Mouse (Mus musculus) kidney, postnatal 10 days (tissue): ENCODE measurements at regions not wholly inside any gene's neighbourhood (a gene's known extent, or its start where the extent isn't known, plus 50 kb on each side); places are given as distances from the start of the nearest gene placed in this dataset.

ENCODE experiments used
- DNase-seq: peaks from one replicate; pipeline ENCODE4 v3.0.0; 2021; ENCODE audit warnings: mixed read lengths

DNA sequence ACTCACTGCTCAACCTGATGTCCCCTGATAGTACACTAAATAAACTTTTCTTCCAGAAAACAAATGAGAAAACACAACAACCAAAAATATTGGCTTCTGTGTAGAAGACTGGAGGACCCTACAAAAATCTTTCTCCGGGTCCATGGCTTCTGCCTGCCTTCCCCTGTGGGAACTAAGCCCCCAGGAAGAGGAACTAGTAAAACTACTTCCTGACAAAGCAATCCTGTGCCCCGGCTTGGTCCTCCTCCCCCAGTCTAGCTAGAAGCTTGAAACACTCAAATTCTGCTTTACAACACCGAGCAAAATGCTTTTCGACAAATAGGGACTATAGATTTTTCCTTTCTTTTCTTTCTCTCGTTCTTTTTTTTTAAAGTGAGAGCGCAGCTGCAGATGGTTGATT lies 51.3 kb upstream of the Mki67 start:
- no peak for DNase-seq

DNA sequence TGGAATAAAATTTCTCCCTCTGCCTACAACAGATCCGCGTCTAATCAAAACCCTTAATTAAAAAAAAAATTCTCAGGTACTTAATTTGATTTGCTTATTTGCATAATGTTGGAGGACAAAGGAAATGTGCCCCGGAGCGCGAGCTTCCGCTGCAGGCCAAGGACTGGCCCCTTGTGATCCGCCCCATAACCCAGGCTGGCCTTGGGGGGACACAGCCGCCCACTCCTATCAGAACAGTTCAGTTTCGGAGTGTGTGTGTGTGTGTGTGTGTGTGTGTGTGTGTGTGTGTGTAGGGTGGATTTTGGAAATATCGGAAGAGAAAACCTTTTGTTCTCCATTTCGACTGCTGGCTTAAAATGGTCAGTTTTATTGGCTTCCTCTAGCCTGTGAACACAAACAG lies 51.9 kb upstream of the Mki67 start:
- DNase-seq = no peak

GRCm38 (mm10) chr7:135768592-135768991 lies 52.4 kb upstream of the Mki67 start:
- peak; percentile 96 for DNase-seq

DNA sequence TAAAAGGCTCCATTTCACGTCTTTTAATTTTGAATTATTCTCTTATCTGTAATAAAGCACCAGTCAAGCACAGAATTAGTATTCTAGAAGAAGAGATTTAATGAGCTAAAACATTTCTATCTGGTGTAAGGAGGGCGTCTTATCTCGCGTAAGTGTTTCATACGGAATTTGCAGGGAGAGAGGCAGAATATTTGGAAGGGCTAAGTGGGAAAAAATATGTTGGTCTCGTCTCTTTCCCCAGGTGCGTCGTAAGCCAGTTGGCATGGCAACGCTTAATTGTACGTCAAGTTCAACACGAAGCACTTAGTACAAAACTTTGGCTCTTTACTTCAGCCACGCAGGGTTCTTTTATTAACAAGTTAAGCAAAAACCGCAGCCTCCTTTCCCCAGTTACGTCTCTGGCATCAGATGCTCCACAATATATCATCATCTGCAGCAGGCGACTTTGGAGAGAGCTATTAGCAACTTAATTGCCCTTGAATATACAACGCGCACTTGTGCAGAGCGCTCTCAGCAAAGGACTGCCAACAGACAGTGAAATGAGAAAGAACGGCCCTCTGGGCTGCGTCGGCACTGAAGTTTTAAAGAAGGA lies 53.0 kb upstream of the Mki67 start:
- DNase-seq = no peak

DNA sequence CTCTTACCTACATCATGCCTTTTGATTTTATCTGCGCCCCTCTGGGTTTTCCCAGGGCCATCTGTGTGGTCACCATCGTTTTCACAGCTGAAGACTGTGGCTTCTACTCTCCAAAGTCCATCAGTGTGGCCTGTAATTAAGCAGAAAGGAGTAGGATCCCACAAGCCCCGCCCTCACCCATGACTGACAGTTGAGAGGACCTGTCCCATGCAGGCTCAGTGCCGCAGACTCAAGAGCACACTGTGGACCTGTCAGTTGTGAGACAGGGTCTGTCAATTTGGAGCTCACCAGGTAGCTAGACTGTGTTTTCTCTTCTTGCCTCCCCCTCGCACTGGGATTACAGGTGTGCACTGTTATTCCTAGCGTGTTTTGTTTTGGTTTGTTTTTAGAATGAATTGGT lies 53.9 kb upstream of the Mki67 start:
- DNase-seq = no peak

GRCm38 (mm10) chr7:135775832-135776433 lies 59.8 kb upstream of the Mki67 start:
- no peak for DNase-seq

DNA sequence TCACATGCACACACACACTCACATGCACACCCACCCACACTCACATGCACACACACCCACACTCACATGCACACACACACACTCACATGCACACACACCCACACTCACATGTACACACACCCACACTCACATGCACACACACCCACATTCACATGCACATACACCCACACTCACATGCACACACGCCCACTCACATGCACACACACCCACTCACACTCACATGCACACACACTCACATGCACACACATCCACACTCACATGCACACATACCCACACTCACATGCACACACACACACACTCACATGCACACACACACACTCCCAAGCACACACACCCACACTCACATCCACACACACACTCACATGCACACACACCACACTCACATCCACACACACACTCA lies 74.0 kb upstream of the Mki67 start:
- DNase-seq = no peak

DNA sequence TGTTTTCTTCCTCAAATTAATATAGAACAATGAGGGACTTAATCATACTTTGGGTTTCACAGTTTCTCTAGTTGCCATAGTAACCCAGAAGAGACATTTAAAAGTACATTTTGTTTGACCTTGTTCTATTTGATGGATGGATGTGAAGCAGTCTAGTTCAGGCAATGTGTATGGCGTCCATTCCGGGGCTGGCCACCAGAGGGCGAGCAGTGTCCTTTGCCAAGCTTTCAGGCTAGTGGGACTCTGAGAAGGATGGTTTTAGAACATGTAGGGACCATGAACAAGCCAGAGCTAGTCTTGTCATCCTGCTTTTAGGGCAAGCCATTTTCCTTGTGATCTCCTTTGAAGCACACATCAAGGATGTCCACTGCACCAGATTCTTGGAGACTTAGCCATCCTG lies 74.8 kb upstream of the Mki67 start:
- peak; percentile 84 for DNase-seq

- DNase-seq = no peak
Observed at GRCm38 (mm10) chr7:135791953-135792690, 76.0 kb upstream of the Mki67 start.

- peak; percentile 50 for DNase-seq
Observed at GRCm38 (mm10) chr7:135792918-135793317, 76.8 kb upstream of the Mki67 start.

GRCm38 (mm10) chr7:135794238-135794637 lies 78.1 kb upstream of the Mki67 start:
- peak; percentile 62 for DNase-seq

DNA sequence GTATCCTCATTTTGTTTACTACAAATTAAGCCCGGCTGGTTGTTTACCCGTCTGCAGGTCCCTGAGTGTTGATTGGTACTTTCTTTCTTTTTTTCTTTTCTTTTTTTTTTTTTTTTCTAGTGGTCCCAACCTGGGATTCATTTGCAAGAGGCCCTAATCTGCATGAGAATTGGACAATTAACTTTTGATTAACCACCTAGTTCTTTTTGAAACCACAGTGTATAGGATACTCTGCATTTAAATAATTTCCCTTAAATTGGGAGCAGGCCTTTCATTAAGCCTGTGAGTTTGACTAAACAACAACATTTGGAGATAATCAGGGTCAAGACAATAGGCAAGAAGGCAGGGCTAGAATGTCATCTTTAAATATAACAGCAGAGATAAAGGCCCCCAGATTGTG lies 78.5 kb upstream of the Mki67 start:
- DNase-seq = no peak

- DNase-seq = no peak
Observed at GRCm38 (mm10) chr7:135798441-135798840, 82.3 kb upstream of the Mki67 start.

DNA sequence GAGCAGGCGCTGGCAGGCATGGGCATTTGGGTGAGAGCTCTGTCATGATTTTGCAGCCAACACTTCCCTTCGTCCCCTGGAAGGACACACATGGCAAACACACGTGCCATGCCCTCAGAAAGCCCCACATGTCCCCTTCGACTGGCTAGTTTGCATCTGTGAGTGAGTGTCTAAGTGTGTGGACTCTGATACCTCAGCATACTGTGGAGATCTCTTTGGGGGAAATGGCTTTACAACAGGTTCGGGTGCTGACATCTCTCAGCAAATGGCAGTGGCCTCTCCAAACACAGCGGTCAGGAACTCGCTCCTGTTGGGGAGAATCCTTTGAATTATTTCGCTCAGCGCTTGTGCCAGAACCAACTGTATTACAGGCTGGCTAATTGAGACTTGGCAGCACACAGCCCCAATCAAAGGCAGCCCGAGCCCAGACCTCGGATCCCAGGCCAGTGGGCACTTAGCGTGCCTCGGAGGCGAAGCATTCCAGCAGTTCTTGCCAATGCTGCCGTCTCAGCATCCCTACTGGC lies 86.5 kb upstream of the Mki67 start:
- DNase-seq = no peak

- DNase-seq = no peak
Observed at GRCm38 (mm10) chr7:135804730-135805129, 88.6 kb upstream of the Mki67 start.

DNA sequence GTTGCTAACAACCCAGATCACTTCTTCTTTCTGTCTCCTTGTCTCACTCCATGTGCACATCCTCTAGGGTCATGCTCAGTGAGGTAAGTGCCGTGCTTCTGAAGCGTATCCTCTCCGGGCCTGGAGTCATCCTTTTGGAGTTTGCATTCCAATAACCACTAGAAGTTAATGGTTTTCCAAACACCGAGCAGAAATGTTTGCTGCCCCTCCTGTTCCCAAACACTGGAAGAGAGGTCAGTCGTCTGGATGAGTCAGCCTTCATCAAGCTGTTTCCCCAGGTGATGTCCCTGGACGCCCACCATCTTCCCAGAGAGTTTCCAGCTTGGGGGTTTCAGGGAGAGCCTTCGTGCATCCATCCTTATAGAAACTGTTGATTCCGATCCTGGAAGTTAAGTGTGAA lies 90.0 kb upstream of the Mki67 start:
- DNase-seq = no peak

DNA sequence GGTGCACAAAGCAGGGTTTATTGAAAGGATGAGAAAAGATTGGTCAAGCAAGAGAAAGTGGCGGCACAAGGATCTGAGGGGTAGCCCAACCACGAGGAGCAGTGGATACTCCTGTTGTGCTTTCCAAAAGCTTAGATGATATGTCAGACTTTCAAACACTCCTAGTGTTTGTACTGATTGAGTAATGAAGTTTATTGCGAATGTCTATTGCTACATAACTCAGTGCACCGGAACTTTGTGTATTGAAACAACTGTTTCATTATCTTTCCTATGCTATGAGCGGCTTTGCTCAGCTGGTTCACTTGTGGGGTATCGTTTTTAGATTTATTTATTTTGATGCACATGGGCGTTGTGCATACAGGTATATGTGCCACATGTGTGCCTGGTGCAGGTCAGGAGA lies 90.5 kb upstream of the Mki67 start:
- DNase-seq = no peak

GRCm38 (mm10) chr7:135809167-135809566 lies 93.0 kb upstream of the Mki67 start:
- no peak for DNase-seq

DNA sequence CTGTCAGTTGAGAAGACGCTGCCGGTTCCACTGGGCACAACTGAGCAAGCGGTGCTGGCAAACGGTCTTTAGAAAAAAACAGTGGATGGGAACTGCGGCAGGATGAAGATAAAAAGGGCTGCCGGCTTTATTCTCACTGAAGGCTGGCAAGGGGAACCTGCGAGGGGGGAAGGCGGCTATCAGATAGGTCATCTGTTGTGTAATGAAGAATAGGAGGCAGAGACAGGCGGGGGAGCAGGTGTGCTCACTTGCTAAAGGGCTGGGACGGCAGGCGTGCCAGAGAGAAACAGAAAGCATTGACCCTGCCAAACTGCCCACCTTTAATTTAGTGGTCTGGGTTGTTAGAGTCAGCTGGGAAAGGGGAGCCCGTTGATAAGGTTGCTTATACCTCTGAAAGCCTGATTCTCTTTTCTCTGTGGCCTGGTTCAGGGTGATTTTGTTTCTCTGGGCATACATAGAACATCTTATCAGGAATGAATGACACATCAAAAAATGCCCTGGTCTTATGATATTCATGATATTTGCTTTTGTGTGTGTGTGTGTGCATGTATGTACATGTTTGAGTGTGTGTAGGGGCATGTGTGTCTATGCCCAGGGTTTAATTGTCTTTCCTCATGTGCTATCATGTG lies 93.7 kb upstream of the Mki67 start:
- DNase-seq = no peak

DNA sequence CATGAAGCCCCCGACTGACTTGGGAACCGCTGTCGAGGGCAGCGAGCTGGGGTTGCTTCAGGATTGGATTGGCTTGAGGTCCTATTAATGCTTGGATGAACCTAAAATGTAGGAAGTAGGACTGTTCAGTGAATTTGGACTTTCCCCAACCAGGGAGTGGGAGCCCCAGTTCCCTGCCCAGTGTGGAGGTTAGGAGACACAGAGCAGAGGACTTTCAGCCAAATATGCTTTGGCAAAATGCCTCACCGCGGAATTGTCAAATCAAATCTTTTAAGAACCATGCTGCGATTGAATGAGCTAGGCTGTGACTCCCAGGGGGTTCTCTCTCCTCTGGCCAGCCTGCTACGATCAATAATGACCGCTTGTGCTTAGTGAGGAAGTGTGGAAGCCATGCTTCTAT lies 94.8 kb upstream of the Mki67 start:
- DNase-seq = peak; percentile 22

DNA sequence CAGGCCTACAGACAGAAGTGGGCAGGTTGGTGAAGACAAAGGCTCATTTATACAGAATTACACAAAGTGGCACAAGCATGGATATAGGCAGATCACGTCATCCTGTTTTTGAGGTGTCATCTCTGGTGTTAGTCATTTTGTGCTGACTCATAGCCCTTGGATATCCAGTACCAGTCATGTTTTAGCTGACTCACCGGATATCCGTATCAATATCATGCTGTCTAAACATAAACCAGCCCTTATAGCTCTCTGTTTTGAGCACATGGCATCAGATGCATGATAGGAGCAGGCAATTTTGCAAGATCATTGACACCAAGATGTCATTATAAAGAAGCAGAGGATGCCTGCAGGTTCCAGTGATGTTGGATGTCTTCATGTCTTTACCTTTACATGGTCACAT lies 97.5 kb upstream of the Mki67 start:
- no peak for DNase-seq

- no peak for DNase-seq
Observed at GRCm38 (mm10) chr7:135816191-135816590, 100.0 kb upstream of the Mki67 start.

DNA sequence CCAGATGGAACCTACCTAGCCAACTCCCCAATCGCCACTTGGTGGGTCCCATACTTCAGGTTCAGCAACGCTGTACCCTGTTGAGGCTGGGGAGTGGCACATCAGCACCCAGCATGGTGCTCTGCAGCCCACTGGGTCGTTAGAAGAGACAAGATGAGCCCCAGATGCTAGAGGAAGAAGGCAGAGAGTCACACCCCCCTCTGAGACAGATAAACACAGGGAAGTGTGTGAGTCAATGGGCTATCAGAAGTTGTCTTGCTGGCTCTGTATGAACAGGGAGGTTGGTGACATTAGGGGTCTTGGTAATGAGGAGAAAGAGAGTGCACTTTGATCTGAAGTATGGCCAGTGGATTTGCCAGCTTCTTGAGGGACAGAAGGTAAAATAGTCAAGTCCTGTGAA lies 101.7 kb upstream of the Mki67 start:
- no peak for DNase-seq

- no peak for DNase-seq
Observed at GRCm38 (mm10) chr7:135818298-135818697, 102.1 kb upstream of the Mki67 start.
